ENCODE assay signal across 18 mouse cellular contexts in the genomic region with DNA sequence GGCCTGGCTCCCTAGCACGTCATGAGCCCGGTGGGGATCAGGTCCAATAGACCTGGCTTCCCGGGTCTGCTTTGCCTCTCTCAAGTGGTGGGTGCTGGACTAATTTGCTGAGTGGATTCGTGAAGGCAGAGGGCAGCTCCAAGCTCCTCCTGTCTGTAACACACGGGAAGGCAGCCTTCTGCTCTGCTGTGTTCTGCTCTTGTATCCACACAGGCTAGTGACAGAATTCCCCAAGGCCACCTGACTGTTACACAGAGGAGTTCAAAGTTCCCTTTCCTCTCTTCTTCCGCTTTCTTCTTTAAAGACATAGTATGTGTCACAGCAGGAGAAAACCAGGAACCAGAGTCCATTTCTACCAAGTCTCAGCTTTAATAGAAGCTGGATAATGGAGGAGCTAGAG. TPM values are rescaled to one million over a fixed set of nuclear protein-coding genes. Genes with fewer than 3 reads are reported as not detected.
DNase-seq lines count a peak whose midpoint lies in the region; ATAC-seq and TF ChIP-seq lines count a peak whose summit lies in the region.
"Had no signal": no experiment of that assay in that cellular context is flagged by ENCODE, and none has a peak within 500 bp of the region (broad histone marks: within the 10 kb centered on the region; RNA-seq: fewer than 3 reads in every experiment).

No protein-coding gene starts in this region.

- 83% methylated on average over 6 of the region's 6 CpGs for WGBS in kidney, embryonic 14.5 days
- 68% methylated on average over 6 of the region's 6 CpGs for WGBS in liver, postnatal 0 days (ENCODE audit: insufficient replicate concordance)
- WGBS in liver, embryonic 12.5 days (ENCODE audit: insufficient replicate concordance): 56% methylated on average over 6 of the region's 6 CpGs
- WGBS in intestine, postnatal 0 days: 56% methylated on average over 6 of the region's 6 CpGs
- 30% methylated on average over 6 of the region's 6 CpGs for WGBS in small intestine, adult 2 months
- 81% methylated on average over 6 of the region's 6 CpGs for WGBS in hindbrain, postnatal 0 days
- WGBS in hindbrain, embryonic 10.5 days: 81% methylated on average over 6 of the region's 6 CpGs

- no peak for TF ChIP-seq POLR2A in small intestine, adult 2 months (IDR thresholded peaks at IDR 0.05; ENCODE audit: low read depth, low read length)

- H3K4me3 ChIP-seq in kidney, embryonic 14.5 days (ENCODE audit: low read length): no peak overlapping the region
- H3K4me3 ChIP-seq in liver, postnatal 0 days (ENCODE audit: low read depth, low read length): no peak overlapping the region
- H3K4me3 ChIP-seq in liver, embryonic 12.5 days: no peak overlapping the region
- no peak overlapping the region for H3K4me3 ChIP-seq in intestine, postnatal 0 days (ENCODE audit: low read depth, low read length)
- H3K4me3 ChIP-seq in small intestine, adult 2 months (ENCODE audit: low read depth, low read length): no peak overlapping the region
- no peak overlapping the region for H3K4me3 ChIP-seq in hindbrain, postnatal 0 days (ENCODE audit: low read length)
- no peak overlapping the region for H3K4me3 ChIP-seq in hindbrain, embryonic 10.5 days
- H3K4me3 ChIP-seq: forebrain, embryonic 13.5 days; gastrocnemius, adult 2 months; heart, adult 2 months; hindbrain, embryonic 13.5 days; midbrain, embryonic 12.5 days had no signal

- H3K27ac ChIP-seq in kidney, embryonic 14.5 days (ENCODE audit: low read depth, low read length): no peak overlapping the region
- no peak overlapping the region for H3K27ac ChIP-seq in liver, postnatal 0 days (ENCODE audit: low read depth)
- H3K27ac ChIP-seq in liver, embryonic 12.5 days: no peak overlapping the region
- H3K27ac ChIP-seq in intestine, postnatal 0 days (ENCODE audit: low read depth, low read length): peak overlapping the region; percentile 64
- H3K27ac ChIP-seq in small intestine, adult 2 months (ENCODE audit: insufficient read depth, low read depth, low read length): peak overlapping the region; percentile 61
- no peak overlapping the region for H3K27ac ChIP-seq in hindbrain, postnatal 0 days
- H3K27ac ChIP-seq in hindbrain, embryonic 10.5 days: no peak overlapping the region
- H3K27ac ChIP-seq: forebrain, embryonic 13.5 days; gastrocnemius, adult 2 months; heart, adult 2 months; hindbrain, embryonic 13.5 days; midbrain, embryonic 12.5 days had no signal

- H3K9me3 ChIP-seq in kidney, embryonic 14.5 days (ENCODE audit: control insufficient read depth, low read length): no peaks in the 10 kb centered on the region
- H3K9me3 ChIP-seq in liver, postnatal 0 days (ENCODE audit: low read length): no peaks in the 10 kb centered on the region
- no peaks in the 10 kb centered on the region for H3K9me3 ChIP-seq in liver, embryonic 12.5 days (replicated peaks)
- no peaks in the 10 kb centered on the region for H3K9me3 ChIP-seq in intestine, postnatal 0 days (ENCODE audit: control insufficient read depth)
- no peaks in the 10 kb centered on the region for H3K9me3 ChIP-seq in hindbrain, postnatal 0 days (ENCODE audit: low read length)
- no peaks in the 10 kb centered on the region for H3K9me3 ChIP-seq in hindbrain, embryonic 10.5 days
- H3K9me3 ChIP-seq: forebrain, embryonic 13.5 days; hindbrain, embryonic 13.5 days; midbrain, embryonic 12.5 days had no signal

- no peaks in the 10 kb centered on the region for H3K36me3 ChIP-seq in kidney, embryonic 14.5 days (ENCODE audit: control insufficient read depth, insufficient read depth, low read length)
- H3K36me3 ChIP-seq in liver, postnatal 0 days (replicated peaks; ENCODE audit: insufficient read depth, low read length): no peaks in the 10 kb centered on the region
- H3K36me3 ChIP-seq in liver, embryonic 12.5 days: no peaks in the 10 kb centered on the region
- H3K36me3 ChIP-seq in intestine, postnatal 0 days (ENCODE audit: control insufficient read depth, insufficient read depth): no peaks in the 10 kb centered on the region
- no peaks in the 10 kb centered on the region for H3K36me3 ChIP-seq in small intestine, adult 2 months (ENCODE audit: control insufficient read depth, insufficient read depth, low read length)
- no peaks in the 10 kb centered on the region for H3K36me3 ChIP-seq in hindbrain, postnatal 0 days (ENCODE audit: insufficient read depth, low read length)
- no peaks in the 10 kb centered on the region for H3K36me3 ChIP-seq in hindbrain, embryonic 10.5 days
- H3K36me3 ChIP-seq: hindbrain, embryonic 13.5 days; midbrain, embryonic 12.5 days had no signal

- no peaks in the 10 kb centered on the region for H3K27me3 ChIP-seq in kidney, embryonic 14.5 days (ENCODE audit: control insufficient read depth, insufficient read depth, low read length)
- no peaks in the 10 kb centered on the region for H3K27me3 ChIP-seq in liver, postnatal 0 days (ENCODE audit: insufficient read depth, low read length)
- H3K27me3 ChIP-seq in liver, embryonic 12.5 days (replicated peaks): peaks cover 11% of the 10 kb centered on the region; the same call in 1 of the 2 replicates
- H3K27me3 ChIP-seq in intestine, postnatal 0 days (replicated peaks; ENCODE audit: control insufficient read depth, insufficient read depth, low read length): no peaks in the 10 kb centered on the region
- no peaks in the 10 kb centered on the region for H3K27me3 ChIP-seq in small intestine, adult 2 months (ENCODE audit: control insufficient read depth, insufficient read depth, low read length)
- H3K27me3 ChIP-seq in hindbrain, postnatal 0 days (ENCODE audit: insufficient read depth, low read length): no peaks in the 10 kb centered on the region
- no peaks in the 10 kb centered on the region for H3K27me3 ChIP-seq in hindbrain, embryonic 10.5 days (ENCODE audit: insufficient read depth, poor library complexity, severe bottlenecking)
- H3K27me3 ChIP-seq: forebrain, embryonic 13.5 days; hindbrain, embryonic 13.5 days; midbrain, embryonic 12.5 days had no signal

- DNase-seq in kidney, adult 9 months: peak; percentile 35
- DNase-seq in liver, postnatal 0 days: no peak
- no peak for DNase-seq in hindbrain, postnatal 0 days (ENCODE audit: low spot score)
- DNase-seq in hindbrain, embryonic 10.5 days (ENCODE audit: low spot score): no peak
- DNase-seq: B cell, adult 2 months; cerebellum, adult 9-11 months; embryo, embryonic 11 days; gastrocnemius, adult 2 months; heart, adult 2 months; liver; lung, postnatal 14 days had no signal

- no peak overlapping the region for H3K9ac ChIP-seq in kidney, embryonic 14.5 days (ENCODE audit: low read depth, low read length)
- no peak overlapping the region for H3K9ac ChIP-seq in liver, postnatal 0 days (replicated peaks)
- H3K9ac ChIP-seq in liver, embryonic 12.5 days: no peak overlapping the region
- H3K9ac ChIP-seq in intestine, postnatal 0 days (ENCODE audit: low read depth, low read length): no peak overlapping the region
- no peak overlapping the region for H3K9ac ChIP-seq in hindbrain, postnatal 0 days (replicated peaks; ENCODE audit: low read length)
- H3K9ac ChIP-seq: forebrain, embryonic 13.5 days; hindbrain, embryonic 13.5 days; midbrain, embryonic 12.5 days had no signal

- TF ChIP-seq CTCF in liver, postnatal 0 days (IDR thresholded peaks at IDR 0.05; ENCODE audit: low read depth): 0 out of 2 replicates have a peak, but pooled peaks have one; percentile 7
- peak; percentile 56 for TF ChIP-seq CTCF in intestine, postnatal 0 days (IDR thresholded peaks at IDR 0.05; ENCODE audit: low read depth)
- peak; percentile 27; the same call in 1 of the 2 replicates for TF ChIP-seq CTCF in small intestine, adult 2 months (IDR thresholded peaks at IDR 0.05; ENCODE audit: extremely low read depth, insufficient read length, insufficient replicate concordance, low read depth, low read length)
- TF ChIP-seq CTCF in hindbrain, postnatal 0 days (IDR thresholded peaks at IDR 0.05; ENCODE audit: low read depth): no peak

- no peak for ATAC-seq in kidney, embryonic 14.5 days (ENCODE audit: low FRiP score, low TSS enrichment)
- ATAC-seq in liver, postnatal 0 days: peak; percentile 40; the same call in 1 of the 2 replicates
- no peak for ATAC-seq in liver, embryonic 12.5 days
- peak; percentile 93 for ATAC-seq in intestine, postnatal 0 days
- ATAC-seq in hindbrain, postnatal 0 days: no peak
- ATAC-seq: forebrain, embryonic 13.5 days had no signal

- TF ChIP-seq EP300 in liver, postnatal 0 days (IDR thresholded peaks at IDR 0.05; ENCODE audit: low read depth): no peak

- no peaks in the 10 kb centered on the region for H3K4me1 ChIP-seq in kidney, embryonic 14.5 days (ENCODE audit: control insufficient read depth, insufficient read depth, low read length)
- H3K4me1 ChIP-seq in liver, postnatal 0 days (ENCODE audit: insufficient read depth): peaks cover 5% of the 10 kb centered on the region; the same call in 1 of the 2 replicates
- H3K4me1 ChIP-seq in liver, embryonic 12.5 days: no peaks in the 10 kb centered on the region
- H3K4me1 ChIP-seq in intestine, postnatal 0 days (replicated peaks; ENCODE audit: control insufficient read depth, insufficient read depth, low read length): 0 out of 2 replicates have a peak, but pooled peaks cover 6% of the 10 kb centered on the region
- peaks cover 9% of the 10 kb centered on the region for H3K4me1 ChIP-seq in small intestine, adult 2 months (ENCODE audit: control insufficient read depth, insufficient read depth, insufficient read length, low read length)
- H3K4me1 ChIP-seq in hindbrain, postnatal 0 days (ENCODE audit: insufficient read depth, low read length): no peaks in the 10 kb centered on the region
- peaks cover 5% of the 10 kb centered on the region; the same call in 1 of the 2 replicates for H3K4me1 ChIP-seq in hindbrain, embryonic 10.5 days (replicated peaks)
- H3K4me1 ChIP-seq: forebrain, embryonic 13.5 days; hindbrain, embryonic 13.5 days; midbrain, embryonic 12.5 days had no signal

- no peak overlapping the region for H3K4me2 ChIP-seq in kidney, embryonic 14.5 days (replicated peaks; ENCODE audit: low read depth, low read length)
- no peak overlapping the region for H3K4me2 ChIP-seq in liver, postnatal 0 days (ENCODE audit: low read depth, low read length)
- no peak overlapping the region for H3K4me2 ChIP-seq in liver, embryonic 12.5 days
- no peak overlapping the region for H3K4me2 ChIP-seq in intestine, postnatal 0 days (replicated peaks; ENCODE audit: low read depth)
- no peak overlapping the region for H3K4me2 ChIP-seq in hindbrain, postnatal 0 days (ENCODE audit: low read depth, low read length)
- H3K4me2 ChIP-seq: forebrain, embryonic 13.5 days; hindbrain, embryonic 13.5 days; midbrain, embryonic 12.5 days had no signal

RNA-seq across cellular contexts. Expression of a gene that starts 53.1 kb away (rescaled TPM):
- 16.3 and 21.8 TPM in 2 replicates for polyA plus RNA-seq in kidney, embryonic 14.5 days (2014; fragmentation: Nextera tagmentation; extraction: Ambion mirVana)
- polyA plus RNA-seq in liver, postnatal 0 days (2015; fragmentation: Nextera tagmentation; extraction: Ambion mirVana): 0.28 and 0.50 TPM in 2 replicates
- polyA plus RNA-seq in liver, embryonic 12.5 days (2016; fragmentation: Nextera tagmentation; extraction: Ambion mirVana): 0.14 and 0.33 TPM in 2 replicates
- polyA plus RNA-seq in intestine, postnatal 0 days (2015; fragmentation: Nextera tagmentation; extraction: Ambion mirVana): 13.0 and 13.1 TPM in 2 replicates
- polyA plus RNA-seq in small intestine, adult 2 months (2012; rRNA removed): 12.6 and 15.7 TPM in 2 replicates
- total RNA-seq in hindbrain, postnatal 0 days (2014; rRNA removed): 8.9 and 13.7 TPM in 2 replicates
- polyA plus RNA-seq in hindbrain, postnatal 0 days (2015; fragmentation: Nextera tagmentation; extraction: Ambion mirVana): 3.1 and 3.7 TPM in 2 replicates
- polyA plus RNA-seq in hindbrain, embryonic 10.5 days (2016; fragmentation: Nextera tagmentation; extraction: Ambion mirVana): 4.7 and 6.4 TPM in 2 replicates

Comparison
In these comparisons a context has a peak if more than half of its experiments do, and no peak if none do; other contexts are left out.
1. ATAC-seq: peak in liver, postnatal 0 days (single experiment) and intestine, postnatal 0 days (single experiment); none in kidney, embryonic 14.5 days (single experiment), liver, embryonic 12.5 days (single experiment) and hindbrain, postnatal 0 days (single experiment).
2. H3K27ac ChIP-seq: peak in intestine, postnatal 0 days (single experiment) and small intestine, adult 2 months (single experiment); none in kidney, embryonic 14.5 days (single experiment), liver, postnatal 0 days (single experiment), liver, embryonic 12.5 days (single experiment), hindbrain, postnatal 0 days (single experiment) and hindbrain, embryonic 10.5 days (single experiment).